Mouse (Mus musculus) layer of hippocampus, adult 9-11 months (tissue): ENCODE measurements at regions not wholly inside any gene's neighbourhood (a gene's known extent, or its start where the extent isn't known, plus 50 kb on each side); places are given as distances from the start of the nearest gene placed in this dataset.

Experiments
- DNase-seq: peaks from one replicate; pipeline ENCODE4 v3.0.0; 2022

DNA sequence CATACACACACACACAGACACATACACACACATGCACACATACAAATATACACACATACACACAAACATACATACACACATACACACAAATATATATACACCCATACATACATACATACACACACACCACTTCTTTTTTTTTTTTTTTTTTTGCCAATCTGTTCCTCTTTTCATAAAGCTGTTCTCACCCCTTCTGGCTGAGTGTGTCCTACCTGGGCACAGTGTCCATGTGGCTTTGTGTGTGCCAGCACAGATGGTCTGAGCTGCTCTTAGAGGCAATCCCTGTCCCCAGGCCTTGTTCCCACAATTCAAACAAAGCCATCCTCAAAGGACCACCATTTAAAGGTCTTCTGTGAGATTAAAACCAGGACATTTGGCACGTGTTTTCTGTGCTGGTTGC lies 127.6 kb upstream of the Prep start:
- DNase-seq: no peak

DNA sequence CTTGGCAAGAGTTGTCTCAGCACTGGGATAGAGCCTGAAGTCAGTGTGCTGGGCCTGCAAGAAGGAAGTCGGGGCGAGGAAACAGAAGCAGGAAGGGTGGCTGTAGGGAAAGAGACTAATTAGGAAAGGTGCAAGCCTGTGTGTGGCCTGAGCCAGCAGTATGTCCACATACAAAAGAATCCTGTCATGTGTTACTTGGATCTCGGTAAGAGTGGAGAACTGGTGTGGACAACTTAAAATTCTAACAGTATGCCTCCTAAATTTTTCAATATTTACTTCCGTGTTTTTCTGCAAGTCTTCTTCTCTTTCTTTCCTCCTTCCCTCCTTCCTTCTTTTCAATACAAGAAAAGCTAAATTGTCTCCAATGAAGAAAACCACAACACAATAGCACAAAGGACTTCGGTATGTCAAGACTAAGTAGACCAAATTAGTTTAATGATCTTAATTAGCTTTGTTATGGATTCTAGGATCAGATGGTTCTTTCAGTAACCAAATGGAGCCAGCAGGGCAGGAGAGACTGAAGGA lies 130.0 kb upstream of the Prep start:
- DNase-seq: no peak

DNA sequence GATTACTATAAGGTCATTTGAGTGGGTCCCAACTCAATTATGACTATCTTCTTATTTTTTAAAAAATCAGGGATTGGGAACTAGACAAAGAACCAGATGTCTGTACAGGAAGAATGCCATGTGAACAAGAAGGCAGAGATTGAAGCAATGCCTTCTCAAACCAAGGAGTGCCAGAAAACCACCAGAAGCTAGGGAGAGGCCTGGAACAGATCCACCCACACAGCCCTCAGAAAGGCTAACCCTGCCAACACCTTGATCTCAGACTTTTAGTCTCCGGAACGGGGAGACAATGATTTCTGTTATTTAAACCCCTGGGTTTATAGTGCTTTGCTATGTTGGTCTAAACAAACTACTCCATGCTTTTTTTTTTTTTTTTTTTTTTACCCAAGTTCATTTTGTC lies 136.2 kb upstream of the Prep start:
- DNase-seq: no peak

DNA sequence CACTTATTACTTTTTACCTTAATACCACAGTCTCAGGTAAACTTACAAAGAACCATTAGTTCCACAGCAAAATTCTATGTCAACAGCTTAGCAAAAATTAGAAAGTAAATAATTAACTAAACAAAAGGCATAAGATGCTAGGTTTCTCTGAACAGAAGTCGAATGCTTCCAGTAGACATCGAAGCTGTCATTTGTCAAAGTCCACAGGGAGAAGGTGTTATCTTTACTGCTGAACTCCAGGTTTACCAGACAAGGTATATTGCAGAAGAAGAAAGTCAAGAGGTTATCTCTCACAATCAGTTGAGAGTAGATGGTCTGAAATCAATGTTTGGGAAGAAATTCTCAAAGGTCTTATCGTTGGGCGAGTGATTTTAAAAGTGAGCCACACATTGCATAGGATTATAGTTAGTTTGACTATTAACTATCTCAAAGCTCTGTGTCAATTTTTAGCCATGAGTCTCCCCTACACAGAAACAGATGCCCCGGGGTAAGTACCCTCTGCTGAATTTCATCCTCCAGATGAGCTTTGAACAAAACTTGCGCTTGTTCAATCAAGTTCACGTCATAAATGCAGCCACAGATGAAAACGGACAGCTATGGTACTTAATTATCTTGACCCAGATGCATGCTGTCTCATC lies 153.1 kb upstream of the Prep start:
- DNase-seq: no peak

DNA sequence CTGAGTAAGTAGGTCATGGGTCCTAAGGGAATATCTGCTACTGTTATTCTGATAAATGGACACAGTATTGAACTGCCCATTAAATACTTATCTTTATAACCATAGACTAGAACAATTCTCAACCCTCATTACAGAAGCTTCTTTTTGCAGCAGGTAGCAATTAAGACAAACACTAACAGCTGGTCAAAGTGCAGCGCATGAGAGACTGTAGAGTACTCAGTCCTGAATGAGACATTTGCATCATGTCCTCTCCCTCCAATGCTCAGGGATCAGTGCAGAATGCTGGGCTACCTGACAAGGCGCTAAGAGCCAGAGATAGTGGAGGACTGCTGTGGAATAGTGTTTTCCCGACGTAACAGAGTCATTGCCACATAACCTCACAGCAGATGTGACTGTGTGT lies 162.5 kb upstream of the Prep start:
- DNase-seq: no peak

DNA sequence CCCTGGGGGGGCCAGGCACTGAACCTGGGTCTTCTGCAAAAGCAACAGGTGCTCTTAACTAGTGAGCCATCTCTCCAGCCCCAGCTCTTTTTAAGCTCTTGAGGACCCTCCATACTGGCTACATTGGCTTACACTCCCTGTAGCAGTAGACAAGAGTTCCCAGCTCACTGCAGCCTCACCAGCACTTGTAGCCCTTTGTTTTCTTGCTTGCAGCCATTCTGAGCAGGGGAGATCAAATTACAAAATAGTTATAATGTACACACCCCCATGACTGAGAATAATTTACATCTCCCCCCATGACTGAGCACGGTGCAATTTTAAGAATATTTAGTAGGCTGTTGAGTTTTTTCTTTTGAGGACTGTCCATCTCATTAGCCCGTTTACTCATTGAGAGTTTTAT lies 165.8 kb upstream of the Prep start:
- no peak for DNase-seq

DNA sequence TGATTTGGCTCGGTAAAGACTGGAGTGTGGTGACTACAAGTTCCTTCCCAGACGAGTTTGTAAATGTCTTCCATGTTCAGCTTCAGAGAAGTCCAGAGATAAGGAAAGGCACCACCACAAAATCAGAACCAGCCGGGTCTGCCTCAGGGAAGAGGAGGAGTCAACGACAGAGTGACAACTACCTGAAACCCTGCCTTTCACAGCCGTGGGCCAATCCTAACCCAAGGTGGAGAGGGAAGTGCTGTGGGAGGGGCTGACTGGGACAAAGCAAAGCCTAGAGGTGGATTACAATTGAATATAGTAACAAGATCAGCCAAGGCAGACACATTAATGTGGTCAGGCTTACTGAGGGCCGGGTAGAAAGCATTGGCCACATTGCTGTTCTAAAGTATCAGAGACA lies 174.9 kb upstream of the Prep start:
- no peak for DNase-seq

DNA sequence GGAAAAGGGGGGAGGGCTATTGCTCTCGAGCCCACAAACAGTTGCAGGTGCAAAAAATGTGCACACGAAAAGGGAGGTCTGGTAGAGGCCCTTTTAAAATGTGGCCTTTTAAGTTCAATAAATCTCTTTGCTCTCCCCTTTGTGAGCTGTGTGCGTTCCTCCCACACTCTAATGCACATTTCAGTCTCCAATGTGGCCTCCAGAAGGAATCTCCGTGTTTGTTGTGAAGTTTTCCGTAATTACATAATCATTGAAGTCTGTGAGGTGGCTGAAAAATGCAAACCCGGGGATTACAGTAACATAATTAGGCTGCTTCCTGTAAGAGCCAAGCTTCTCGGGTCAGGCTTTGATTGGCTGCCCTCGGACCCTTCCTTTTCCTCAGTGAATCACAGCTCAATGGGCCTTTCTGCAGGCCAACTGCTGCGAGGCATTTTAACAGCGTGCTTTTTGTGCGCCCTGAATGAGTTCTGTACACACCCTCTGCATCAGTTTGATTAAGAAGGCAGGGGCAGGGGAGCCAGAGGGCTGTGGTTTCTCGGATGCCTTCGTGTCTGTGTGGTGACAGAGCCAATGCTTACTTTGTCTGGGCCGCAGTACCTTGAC lies 179.8 kb upstream of the Prep start:
- no peak for DNase-seq

DNA sequence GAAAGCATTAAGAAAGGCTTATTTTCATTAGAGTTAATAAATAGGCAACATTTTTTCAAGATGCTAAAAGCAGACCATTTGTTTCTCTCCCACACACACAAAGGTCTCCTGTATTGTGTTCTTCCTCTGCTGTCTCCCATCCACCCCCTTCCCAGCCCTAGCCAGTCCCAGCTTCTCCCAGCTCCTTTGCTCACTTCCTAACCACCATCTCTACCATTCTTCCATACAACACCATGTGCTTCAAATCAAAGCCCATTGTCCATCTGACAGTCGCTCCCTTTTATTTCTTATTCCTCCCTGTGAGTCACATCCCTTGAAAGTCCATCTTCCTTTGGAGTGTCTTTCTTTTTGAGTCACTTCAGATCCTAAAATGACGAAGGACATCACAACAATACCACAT lies 185.0 kb upstream of the Prep start:
- DNase-seq: no peak

DNA sequence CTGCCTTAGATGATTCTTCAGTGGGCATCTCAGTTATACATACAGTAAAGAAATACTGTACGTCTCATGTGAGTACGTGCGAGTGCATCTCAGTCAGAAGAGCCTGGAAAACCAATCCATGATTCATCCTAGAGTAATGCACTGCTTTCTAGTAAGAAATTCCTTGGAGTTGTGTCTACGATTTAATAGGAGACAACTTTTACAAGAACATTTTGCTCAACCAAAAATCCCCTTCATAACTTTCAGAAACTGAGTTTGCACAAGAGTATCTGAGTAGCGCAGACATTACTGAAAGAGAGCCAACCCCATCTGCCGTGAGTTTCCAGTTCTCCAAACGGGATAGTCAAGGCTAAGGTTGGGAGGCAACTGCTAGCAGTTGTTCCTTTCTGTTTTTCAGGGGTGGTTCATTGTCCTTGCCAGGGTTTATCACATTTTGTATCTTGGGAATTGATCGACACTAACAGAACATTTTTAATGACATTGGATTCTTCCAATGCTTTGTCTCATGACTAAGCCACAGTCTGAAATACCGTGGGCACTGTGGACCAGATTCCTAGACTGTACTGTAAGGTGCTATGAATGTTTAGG lies 189.8 kb upstream of the Prep start:
- no peak for DNase-seq

DNA sequence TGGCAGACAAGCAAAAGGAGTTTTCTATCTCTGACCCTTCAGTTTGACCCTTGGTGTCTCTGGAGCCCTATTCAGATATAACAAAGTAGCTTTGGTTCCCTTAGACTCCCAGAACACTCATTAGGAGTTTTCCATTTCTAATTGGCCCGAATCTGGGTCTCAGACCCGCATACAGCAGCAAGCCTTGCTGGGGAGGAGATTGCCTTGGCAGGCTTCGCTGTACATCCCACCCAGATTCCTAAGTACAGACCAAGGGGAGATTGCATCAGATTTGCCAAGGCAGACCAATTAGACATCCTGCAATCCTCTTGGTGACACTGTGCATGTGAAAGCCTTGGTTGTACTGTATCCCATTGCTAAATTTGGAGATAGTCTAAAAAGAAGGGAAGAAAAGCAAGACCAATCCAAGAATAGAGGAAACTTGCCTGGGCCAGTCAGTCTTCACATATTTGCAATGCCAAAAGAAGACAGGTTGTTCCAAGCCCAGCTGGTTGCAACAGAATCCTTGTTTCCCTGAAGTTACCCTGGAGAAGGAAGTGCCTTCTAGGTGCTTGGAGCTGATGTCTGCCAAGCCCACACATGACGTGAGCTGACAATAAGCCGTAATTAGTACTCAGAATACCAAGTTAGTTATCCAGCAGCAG lies 193.2 kb upstream of the Prep start:
- DNase-seq: peak; percentile 29

DNA sequence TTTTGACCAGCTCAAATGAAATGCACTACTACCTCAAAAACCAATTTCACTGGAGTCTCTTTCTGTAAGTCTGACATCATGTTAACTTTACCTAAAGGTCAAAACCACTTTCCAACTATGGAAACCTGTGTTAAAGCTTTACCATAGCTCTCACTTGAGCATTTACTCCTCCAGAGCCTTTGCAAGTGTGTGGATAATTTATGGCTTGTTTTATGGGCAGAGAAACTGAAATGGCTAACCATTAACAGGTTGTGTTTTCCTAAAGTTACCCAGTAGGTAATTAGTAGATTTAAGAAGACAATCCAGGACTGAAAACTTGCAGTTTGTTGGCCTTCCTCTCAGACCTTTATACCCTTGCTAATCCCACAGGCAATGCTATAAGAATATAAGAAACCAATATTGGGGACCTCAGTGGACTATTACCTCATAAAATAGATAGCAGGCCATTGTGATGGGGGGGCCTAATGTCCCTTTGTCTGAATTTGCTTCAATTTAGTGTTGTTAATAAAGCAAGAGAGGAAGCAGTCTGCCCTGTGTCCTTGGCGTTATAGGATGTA lies 202.7 kb upstream of the Prep start:
- DNase-seq: no peak

DNA sequence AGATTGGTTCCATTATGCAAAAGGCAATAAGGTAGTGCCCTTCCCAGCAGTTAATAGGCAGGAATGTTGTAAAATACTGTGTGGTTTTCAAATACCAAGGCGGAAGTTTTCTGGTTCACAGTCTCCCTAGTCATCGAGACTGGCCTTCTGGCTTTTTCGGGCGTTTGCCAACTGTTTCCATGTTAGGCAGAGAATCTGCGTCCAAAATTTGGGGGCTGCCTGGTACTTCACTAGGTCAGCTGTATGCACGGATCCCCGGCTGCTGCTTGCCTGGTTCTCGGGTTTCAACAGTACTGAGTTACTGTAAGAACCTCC lies 204.7 kb upstream of the Prep start:
- DNase-seq: no peak

DNA sequence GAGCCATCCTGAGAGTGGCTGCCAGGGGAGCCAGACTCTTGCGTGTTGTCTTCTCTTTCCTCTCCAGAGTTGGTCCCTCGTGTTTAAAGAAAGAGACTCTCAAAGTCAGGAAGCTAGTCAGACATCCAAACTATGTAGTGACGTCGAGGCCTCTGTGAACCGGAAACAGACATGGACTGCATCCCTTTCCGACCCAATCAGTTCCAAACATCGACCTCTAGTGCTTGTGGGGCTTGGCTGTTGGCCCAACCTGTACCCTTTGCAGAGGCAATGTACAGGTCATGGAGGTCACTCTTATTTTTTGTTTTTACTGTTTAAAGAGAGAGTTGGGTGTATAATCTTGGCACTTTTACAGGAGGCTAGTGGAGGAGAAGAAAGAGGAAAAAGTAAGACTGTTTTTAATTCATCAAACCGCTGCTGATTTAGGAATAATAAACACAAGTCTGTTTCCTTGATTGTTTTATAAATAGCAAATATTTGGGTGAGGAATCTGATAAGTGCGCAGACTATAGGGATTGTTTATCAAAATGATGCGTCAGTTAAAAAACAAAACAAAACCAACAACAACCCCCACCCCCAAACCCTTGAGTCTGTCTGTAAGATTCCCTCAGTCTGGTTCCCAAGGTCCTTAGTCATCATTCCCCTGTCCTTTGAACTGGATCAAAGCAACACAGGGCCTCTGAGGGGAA lies 205.2 kb upstream of the Prep start:
- DNase-seq: no peak

DNA sequence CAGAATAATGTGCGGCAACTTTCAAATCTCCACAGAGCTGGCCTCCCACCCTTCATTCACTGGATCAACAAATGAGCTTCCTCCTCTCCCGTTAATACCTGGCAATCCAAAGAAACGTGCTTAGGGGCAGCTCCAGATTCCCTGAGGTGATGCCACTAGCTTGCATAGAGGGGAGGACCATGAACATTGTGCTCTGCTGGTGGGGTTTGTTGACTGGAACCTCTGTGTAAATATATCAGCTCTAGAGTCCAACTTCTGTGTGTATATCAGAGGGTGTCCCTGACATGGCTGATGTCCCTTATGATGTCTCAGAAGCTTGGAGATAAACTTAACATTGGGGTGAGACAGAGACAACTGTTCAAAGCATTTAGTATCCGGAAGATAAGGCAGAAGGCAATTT lies 209.6 kb upstream of the Prep start:
- no peak for DNase-seq

DNA sequence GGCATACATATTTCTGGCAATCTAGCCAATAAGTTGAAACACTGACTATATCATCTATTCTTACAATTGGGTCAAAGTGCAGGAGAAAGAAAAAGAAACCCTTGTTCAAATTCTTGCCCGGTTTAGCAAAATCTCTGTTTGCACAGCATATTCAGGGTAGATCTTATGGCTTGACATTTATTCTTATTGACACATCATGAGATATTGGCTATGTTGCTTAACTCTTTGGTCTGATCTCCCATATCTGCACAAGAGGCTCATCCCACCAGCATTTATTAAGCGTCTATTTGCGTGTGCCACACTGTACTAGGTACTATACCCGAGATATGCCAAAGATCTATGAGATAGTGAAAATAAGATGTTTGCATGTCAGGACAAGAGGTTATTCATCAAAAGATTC lies 212.9 kb upstream of the Prep start:
- DNase-seq: no peak

DNA sequence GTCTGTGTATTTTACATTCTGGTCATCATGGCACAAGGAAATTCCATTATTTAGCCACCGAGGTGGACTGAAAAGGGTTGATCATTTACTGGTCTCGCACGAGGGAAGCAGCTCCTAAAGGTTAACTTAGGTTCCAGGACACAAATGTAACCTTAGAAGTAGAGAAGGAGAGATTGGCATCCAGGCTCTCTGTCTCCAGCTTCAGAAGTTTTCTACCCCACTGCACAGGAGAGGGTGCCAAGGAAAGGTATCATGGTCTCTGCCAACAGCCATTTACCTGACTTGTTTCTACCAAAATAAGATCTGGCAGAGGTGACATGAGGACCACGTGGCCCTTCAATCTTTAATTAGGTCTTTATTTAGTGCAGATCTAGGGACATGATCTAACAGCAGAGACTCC lies 218.0 kb upstream of the Prep start:
- DNase-seq: no peak

DNA sequence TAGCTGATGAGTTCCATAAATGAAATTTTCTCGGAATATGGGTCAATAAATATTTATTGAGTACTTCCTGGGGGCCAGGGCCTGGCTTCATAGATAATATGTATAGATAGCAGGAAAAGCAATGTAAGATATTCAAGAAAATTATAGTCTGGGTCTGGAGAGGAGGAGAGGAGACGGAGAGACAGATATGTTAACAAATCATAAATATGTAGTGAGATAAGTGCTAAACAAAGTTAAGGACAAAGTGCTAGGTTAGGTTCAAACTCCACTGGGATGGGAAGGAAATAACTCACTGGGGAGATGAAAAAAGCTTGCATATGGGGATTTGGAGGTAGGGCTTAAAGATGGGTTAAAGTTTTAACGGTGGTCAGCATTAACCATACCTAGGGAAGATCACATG lies 220.2 kb upstream of the Prep start:
- DNase-seq: no peak

DNA sequence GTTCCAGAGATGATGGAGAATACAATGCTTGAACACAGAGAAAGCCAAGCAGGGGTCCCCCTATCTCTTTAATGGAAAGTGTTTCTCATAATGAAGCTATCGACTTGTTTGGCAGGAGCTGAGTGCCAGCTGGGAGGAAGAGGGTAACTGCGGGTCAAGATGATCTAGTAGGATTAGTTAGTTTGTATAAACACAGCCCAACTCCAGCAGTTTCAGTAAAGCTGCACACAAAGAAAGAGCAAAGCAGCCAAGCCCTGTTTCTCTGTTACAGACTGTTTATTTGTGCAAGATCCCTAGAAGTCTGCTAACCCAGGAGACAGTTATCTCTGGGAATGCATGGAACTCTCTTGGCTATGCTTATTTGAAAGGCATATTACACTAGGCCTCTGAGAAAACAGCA lies 220.9 kb upstream of the Prep start:
- no peak for DNase-seq

DNA sequence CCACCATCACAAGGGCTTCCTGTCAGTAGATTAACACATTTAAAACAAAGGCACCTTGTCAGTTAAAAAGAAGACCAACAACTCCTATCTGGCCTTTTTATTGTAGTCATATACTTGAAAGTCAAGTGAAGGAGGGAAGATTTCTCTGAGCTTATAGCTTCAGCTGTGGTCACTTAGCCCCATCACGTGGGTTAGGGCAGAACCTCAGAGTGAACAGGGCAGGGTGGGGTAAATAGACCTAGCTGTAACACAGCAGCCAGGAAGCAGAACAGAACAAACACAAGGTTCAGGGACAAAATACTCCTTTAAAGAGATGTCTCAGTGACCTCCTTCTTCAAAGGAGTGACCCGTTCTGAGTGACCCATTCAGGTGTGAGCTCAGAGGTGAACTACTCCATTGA lies 226.6 kb upstream of the Prep start:
- no peak for DNase-seq

DNA sequence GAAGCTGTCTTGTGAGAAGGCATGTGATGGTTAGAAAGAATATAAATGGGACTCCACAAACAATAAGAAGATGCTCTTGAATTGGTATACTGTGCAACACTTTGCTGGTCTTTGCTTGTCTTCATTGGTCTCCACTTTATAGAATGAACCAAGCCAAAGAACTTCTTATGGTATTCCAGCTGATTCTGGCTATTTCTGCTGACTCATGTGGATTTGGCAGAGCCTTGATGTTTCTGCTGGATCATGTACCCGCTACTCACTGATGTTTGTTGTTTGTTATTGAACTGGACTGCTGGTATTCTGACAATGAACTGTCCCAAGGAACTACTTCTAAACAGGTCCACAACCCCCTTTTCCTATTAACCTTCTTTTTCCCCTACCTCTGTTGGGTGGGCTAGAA lies 234.5 kb upstream of the Prep start:
- DNase-seq: no peak

DNA sequence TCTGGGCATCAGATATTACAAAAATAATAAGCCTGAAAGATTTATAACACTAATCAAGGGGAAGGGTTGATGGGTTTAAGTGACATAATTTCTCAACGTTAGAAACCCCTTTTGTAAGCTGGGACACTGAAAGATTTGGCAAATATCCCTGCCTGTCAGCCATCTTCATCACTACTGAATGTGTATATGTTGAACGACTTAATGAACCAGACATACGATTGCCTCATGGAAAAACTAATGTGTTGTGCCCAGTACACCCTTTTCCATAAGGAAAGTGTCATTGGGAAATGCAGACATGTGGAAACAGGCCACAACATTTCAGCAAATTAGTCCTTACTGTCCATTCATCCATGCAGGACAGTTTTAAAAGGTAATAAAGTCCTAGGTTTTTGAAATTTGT lies 240.7 kb upstream of the Prep start:
- no peak for DNase-seq

DNA sequence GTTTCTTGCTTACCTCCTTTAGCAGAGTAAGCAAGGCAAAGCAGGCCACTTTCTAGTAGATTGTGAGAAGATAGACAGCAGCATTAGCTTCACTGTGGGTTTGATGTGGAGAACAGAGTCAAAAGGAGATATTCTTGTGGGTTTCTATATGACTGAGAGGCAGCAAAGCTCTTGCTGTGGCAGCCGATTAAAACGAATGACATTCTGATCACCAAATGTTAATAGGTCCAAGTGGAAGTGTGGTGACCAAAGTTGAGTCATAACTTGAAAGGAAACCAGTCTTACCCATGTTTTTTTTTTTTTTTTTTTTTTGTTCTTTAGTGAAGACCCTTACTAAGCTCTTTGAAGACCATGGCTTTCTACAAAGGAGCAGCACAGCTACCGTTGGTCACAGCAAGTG lies 245.3 kb upstream of the Prep start:
- DNase-seq: no peak

DNA sequence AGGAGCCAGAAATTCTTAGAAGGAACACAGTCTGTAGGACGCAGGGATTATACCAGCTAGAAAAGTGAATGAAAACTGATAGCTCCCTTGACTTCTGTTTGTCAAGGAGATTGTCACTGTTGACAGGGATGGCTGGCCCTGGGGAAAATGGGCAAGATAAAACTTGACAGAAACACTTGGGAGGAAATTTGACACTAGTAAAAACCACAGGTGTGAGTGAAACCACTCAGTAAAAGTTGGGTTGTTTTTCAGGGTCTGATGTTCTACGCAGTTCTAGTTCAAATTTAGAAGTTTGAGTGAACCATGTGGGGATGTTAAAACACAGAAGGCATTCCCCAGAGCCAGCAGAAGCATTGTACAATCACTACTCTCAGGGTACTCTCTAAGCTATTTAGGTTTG lies 246.6 kb upstream of the Prep start:
- DNase-seq: no peak
